Mouse (Mus musculus) macrophage (primary cell): ENCODE data around the gene Foxn1. TPM values are rescaled to one million over a fixed set of nuclear protein-coding genes. Genes with fewer than 3 reads are reported as not detected.
A peak's percentile ranks its signal among the peaks of the same experiment; 100 is the strongest.

Source experiments
- H3K27ac ChIP-seq: fragments of 350-480 bp; formaldehyde crosslinking; 2 replicates; pipeline ENCODE4 v1.9.0; 2021
- H3K36me3 ChIP-seq: fragments of 350-480 bp; formaldehyde crosslinking; 2 replicates; pipeline ENCODE4 v1.9.0; 2021; ENCODE audit errors: inconsistent target
- H3K4me3 ChIP-seq: fragments of 350-480 bp; formaldehyde crosslinking; 2 replicates; pipeline ENCODE4 v1.9.0; 2021; ENCODE audit errors: inconsistent target
- H3K79me2 ChIP-seq: fragments of 350-480 bp; formaldehyde crosslinking; 2 replicates; pipeline ENCODE4 v1.9.0; 2021; ENCODE audit errors: inconsistent target
- WGBS: methylation state at CpG from one replicate; pipeline ENCODE4 v1.1.7; 2026; ENCODE audit warnings: inconsistent platforms; ENCODE audit not compliant: missing documents; 5-methylcytosine and 5-hydroxymethylcytosine counted together
- polyA plus RNA-seq: library from polyadenylated mRNA; stranded (reverse); fragments of 250-400 nt; gene quantifications from 3 replicates; pipeline ENCODE4 v1.2.4, GENCODE M21; 2018; ENCODE audit warnings: inconsistent platforms

Foxn1 gene
- polyA plus RNA-seq, 1 experiment from 2014 or later = not detected

GRCm38 (mm10) chr11:78355471-78356238, 30.7 kb downstream of the Foxn1 start:
- Histone ChIP-seq H3K79me2 (no peaks in the 10 kb centered on the region), H3K4me3 (no peak overlapping the region), H3K27ac (no peak overlapping the region), H3K36me3 (no peaks in the 10 kb centered on the region)
- WGBS = 45% methylated on average over 4 of the region's 4 CpGs

DNA sequence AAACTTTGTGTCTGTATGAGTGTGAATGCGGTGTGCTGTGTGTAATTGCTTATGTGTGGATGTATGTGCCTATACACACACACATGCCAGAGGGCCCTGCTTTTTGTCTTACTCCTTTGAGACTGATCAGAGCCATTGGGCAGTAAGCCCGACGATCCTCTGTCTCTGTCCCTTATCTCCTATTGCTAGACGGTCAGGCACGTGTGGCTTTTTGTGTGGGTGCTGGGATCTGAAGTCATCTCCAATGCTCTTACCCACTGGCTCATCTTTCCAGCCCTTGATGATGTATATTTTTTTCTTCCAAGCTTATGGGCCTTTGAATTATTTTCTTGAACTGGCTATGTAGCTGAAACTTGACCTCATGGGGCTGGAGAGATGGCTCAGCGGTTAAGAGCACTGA, 31.5 kb downstream of the Foxn1 start:
- Histone ChIP-seq H3K79me2 (no peaks in the 10 kb centered on the region), H3K36me3 (no peaks in the 10 kb centered on the region), H3K4me3 (no peak overlapping the region), H3K27ac (no peak overlapping the region)
- WGBS = 90% methylated on average over 6 of the region's 6 CpGs

DNA sequence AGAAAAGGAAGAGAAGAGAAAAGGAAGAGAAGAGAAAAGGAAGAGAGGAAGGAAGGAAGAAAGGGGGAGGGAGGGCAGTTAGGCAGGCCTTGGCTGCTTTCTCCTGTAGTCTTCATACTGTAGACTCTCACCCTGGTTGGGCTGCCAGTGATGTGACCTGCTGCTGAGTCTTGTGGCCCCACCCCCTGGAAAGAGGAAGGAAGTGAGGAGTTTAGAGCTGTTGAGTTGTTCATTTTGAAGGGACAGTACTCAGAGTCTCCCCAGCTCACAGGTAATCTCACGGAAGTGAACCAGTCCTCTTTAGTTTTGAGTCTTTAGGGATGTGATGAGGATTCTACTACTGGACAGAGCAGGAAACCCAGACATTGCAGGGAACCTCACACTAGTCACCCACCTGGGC, 33.3 kb downstream of the Foxn1 start:
- no peak overlapping the region for H3K27ac ChIP-seq
- 11% methylated on average over 1 of the region's 1 CpGs for WGBS
- no peaks in the 10 kb centered on the region for H3K79me2 ChIP-seq
- no peak overlapping the region for H3K4me3 ChIP-seq
- H3K36me3 ChIP-seq = no peaks in the 10 kb centered on the region

- H3K36me3 ChIP-seq = no peaks in the 10 kb centered on the region
- WGBS = 71% methylated on average over 4 of the region's 4 CpGs
- no peak overlapping the region for H3K4me3 ChIP-seq
- H3K79me2 ChIP-seq = no peaks in the 10 kb centered on the region
- peak overlapping the region; percentile 53 for H3K27ac ChIP-seq
These were observed 36.7 kb downstream of the Foxn1 start for GRCm38 (mm10) chr11:78349441-78350358.

DNA sequence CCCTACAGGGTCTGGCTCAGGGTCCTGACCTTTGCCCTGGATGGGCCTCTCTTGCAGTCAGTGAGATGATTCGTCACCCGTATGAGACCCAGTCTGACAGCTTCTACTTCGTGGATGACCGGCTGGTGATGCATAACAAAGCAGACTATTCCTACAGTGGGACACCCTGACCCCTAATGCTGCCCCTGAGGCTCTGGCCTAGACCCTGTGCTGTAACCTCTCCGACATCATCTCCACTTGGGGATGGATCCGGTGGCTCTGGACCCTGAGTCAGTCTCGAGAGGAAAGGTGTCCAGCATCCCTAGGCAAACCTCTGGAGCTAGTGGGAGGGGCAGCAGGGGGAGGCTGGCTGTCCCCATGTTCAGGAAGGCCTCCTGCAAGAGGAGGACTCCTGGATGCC, 37.9 kb downstream of the Foxn1 start:
- no peak overlapping the region for H3K4me3 ChIP-seq
- H3K27ac ChIP-seq = peak overlapping the region; percentile 93; the same call in 1 of the 2 replicates
- no peaks in the 10 kb centered on the region for H3K36me3 ChIP-seq
- 87% methylated on average over 7 of the region's 7 CpGs for WGBS
- peaks cover 5% of the 10 kb centered on the region for H3K79me2 ChIP-seq

GRCm38 (mm10) chr11:78347908-78348307, 38.5 kb downstream of the Foxn1 start:
- no peaks in the 10 kb centered on the region for H3K36me3 ChIP-seq
- H3K27ac ChIP-seq = peak overlapping the region; percentile 93
- no peak overlapping the region for H3K4me3 ChIP-seq
- 23% methylated on average over 9 of the region's 9 CpGs for WGBS
- H3K79me2 ChIP-seq = peaks cover 5% of the 10 kb centered on the region

DNA sequence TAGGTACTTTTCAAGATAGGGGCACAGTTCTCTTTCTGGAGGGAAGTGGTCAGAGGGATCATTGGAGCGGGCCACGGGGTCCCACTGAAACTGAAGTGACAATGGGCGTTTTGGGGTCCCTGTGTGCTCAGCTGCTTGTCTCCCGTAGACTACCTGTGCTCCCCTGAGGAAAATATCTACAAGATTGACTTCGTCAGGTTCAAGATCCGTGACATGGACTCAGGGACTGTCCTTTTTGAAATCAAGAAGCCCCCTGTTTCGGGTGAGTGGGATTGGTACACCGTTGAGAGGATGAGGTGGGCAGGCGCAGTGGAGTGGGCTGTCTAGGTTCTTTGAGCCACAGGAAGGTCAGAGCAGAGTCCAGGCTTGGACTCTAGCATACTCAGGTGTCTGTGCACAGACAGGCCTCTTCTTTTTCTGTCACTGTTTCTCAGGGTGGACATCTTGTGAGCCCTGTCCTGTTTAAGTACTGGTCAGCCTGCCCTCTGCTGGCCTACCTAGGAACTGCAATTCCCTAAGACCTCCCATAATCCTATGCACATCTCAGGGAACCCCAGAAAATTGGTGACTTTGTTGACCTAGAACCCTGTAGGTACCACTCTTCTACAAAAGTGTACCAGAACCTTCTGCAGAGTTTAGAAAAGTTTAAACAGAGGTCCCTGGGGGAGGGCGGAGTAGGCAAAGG, 39.1 kb downstream of the Foxn1 start:
- H3K27ac ChIP-seq = peak overlapping the region; percentile 93
- H3K4me3 ChIP-seq = no peak overlapping the region
- WGBS = 93% methylated on average over 9 of the region's 10 CpGs
- H3K36me3 ChIP-seq = no peaks in the 10 kb centered on the region
- peaks cover 5% of the 10 kb centered on the region for H3K79me2 ChIP-seq

DNA sequence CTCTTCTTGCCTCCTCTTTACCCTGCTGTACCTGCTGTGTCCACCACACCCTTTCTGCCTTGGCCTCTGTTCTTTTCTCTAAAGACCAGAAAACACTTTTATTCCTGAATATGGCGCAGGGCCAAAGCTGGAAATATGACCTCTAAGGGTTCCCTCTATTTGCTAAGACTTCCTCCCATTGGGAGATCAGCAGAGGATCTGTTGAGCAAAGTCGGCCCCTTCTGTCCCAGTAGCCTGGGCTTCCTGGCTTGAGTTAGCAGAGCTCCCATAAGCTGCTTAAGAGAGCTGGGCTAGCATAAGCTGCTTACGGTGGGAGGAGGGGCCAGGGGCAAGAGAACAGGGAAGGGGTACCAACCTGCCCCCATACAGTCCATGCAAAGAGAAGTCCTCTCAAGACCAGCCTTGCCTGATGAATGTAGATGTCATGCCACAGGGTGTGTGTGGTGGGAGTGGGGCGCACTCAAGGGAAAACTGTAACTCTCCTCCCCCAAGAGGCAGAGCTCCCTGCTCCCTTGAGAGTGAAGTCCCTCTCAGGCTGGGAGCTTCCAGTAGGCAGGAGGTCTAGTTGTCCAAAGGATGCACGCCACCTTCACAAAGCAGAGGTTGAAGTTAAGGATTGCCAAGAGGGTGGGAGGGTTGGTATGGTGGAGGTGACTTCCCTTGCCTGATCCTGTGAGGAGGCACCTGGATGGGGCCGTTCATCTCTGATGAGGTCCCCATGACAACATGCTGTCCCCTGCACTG, 39.9 kb downstream of the Foxn1 start:
- WGBS = 69% methylated on average over 6 of the region's 6 CpGs
- Histone ChIP-seq H3K79me2 (peaks cover 5% of the 10 kb centered on the region), H3K36me3 (no peaks in the 10 kb centered on the region), H3K27ac (peak overlapping the region; percentile 93), H3K4me3 (peak overlapping the region; percentile 2; the same call in 1 of the 2 replicates)

GRCm38 (mm10) chr11:78345801-78346200, 40.6 kb downstream of the Foxn1 start:
- Histone ChIP-seq H3K4me3 (no peak overlapping the region; the same call in 1 of the 2 replicates), H3K27ac (peak overlapping the region; percentile 93), H3K79me2 (peaks cover 5% of the 10 kb centered on the region), H3K36me3 (peaks cover 6% of the 10 kb centered on the region; the same call in 1 of the 2 replicates)
- under 1% methylated on average over 7 of the region's 7 CpGs for WGBS

GRCm38 (mm10) chr11:78344890-78345715, 41.3 kb downstream of the Foxn1 start:
- Histone ChIP-seq H3K27ac (peak overlapping the region; percentile 93), H3K36me3 (peaks cover 10% of the 10 kb centered on the region; the same call in 1 of the 2 replicates), H3K4me3 (peak overlapping the region; percentile 61; the same call in 1 of the 2 replicates), H3K79me2 (peaks cover 5% of the 10 kb centered on the region)
- WGBS = 30% methylated on average over 6 of the region's 8 CpGs

- Histone ChIP-seq H3K27ac (peak overlapping the region; percentile 93), H3K79me2 (peaks cover 5% of the 10 kb centered on the region), H3K36me3 (peaks cover 17% of the 10 kb centered on the region; the same call in 1 of the 2 replicates), H3K4me3 (peak overlapping the region; percentile 61)
- WGBS = 79% methylated on average over 6 of the region's 6 CpGs
These were observed 41.9 kb downstream of the Foxn1 start for GRCm38 (mm10) chr11:78344328-78344889.

- H3K36me3 ChIP-seq = peaks cover 24% of the 10 kb centered on the region; the same call in 1 of the 2 replicates
- H3K4me3 ChIP-seq = peak within 1 kb of the TSS; percentile 61
- H3K27ac ChIP-seq = peak within 1 kb of the TSS; percentile 93
- WGBS = 3% methylated on average over 58 of the region's 66 CpGs
- peaks cover 5% of the 10 kb centered on the region for H3K79me2 ChIP-seq
These were observed 42.7 kb downstream of the Foxn1 start, which contains the start of gene Unc119 for GRCm38 (mm10) chr11:78343381-78344327. TSS of gene Unc119 (plus strand) at chr11:78343482.
